Mouse (Mus musculus): ENCODE data around the gene Sgtb.

Gene Sgtb

DNA sequence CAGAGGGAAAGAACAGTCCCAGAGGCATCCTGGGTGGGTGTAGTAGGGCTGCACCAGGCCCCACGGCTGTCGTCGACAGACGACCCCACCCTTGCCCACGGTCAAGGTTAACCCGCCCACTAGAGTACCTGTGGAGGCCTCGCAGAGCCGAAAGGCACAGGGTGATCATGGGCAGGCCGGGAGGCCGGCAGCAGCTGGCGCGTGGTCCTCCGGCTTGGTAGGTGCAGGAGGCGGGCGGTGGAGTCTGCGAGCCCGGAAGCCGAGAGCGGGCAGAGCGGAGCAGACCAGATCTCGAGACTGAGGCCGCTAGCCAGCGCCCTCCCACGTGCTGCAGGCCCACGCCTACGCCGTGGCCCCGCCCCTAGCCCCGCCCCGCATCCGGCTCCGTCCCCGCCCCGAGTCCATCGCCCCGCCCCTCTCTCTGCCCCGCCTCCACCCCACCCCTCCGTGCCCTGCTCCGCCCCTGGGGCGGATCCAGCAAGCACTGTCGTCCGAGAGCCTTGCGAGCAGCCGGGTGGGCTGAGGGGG is at the start of gene Sgtb, which contains the start of gene Nln:
Gene Sgtb, plus strand, starts transcription at position 454 of the 528 bp plus-strand sequence.
Gene Nln, minus strand, starts transcription at position 327 of the 528 bp plus-strand sequence.
- DNase-seq = peak; percentile 97

DNA sequence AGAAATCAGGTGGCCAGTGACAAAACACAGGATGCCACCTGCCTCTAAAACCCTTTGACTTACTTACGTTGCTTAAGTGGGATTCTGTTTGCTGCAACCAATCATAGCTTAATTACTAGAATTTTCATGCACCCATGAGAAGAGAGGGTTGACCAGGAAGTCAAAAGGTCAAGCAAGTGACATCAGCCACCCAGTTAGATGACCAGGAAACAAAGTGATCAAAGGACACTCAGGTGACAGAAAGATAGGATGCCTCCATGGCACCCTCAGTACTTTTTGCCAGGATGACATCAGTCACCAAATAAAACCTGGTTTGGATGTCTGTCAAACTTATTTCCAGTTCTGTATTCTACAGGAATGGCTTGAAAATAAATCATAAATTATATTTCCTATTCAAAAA is 49.3 kb upstream of the Sgtb start:
- no peak for DNase-seq

DNA sequence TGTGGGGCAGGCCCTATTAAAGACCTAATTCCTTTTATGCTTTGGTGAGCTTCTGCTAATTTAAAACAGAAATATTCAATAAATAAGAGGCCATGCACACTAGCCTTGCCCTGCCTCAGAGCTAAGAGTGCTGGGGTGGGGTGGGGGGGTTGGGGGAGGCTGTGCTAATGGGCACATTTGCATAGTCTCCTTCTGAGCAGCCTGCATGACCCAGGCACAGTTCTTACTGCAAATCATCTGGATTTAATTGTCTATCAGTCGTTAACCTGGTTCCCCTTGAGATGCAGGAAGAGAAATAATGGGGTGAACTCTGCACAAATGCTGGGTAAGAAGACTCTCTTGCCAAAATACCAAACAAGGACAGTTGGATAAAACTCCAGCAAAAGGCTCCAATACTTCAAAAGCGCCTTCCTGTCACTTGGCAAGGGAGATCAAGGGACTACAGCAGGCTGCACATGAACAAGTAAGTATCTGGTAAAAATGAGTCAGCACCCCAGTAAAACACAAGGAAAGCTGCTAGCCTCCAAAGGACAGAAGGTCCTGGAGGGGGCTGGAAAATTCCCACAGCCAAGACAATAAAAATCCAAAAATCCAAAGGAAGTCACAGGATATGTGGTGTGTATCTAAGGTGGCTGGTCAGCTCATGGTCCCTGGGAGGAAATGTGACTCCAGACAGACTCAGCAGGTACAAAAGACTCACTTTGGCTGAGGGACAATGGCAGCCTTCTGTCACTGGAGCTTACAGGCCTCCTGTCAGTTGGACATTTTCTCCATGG is 47.4 kb upstream of the Sgtb start:
- DNase-seq = peak; percentile 72 to 73

DNA sequence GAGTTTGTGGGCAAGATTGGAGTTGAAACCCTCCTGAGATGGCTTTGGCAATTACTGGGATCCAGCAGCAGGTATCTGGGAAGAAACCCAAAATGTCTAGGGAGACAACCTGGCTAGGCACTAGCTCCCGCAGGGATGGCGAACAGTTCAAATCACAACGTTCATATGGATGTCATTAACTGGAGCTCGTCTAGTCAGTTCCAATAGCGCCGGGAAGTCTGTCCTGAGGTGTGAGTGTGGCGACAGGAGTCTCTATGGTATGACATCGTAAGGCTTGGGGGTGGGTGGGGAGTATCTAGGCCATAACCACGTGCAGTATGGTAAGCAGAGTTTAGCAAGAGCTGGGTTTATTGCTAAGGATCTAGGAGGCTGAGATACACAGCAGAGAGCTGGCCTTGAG is 46.5 kb upstream of the Sgtb start:
- peak; percentile 81 to 87 for DNase-seq

DNA sequence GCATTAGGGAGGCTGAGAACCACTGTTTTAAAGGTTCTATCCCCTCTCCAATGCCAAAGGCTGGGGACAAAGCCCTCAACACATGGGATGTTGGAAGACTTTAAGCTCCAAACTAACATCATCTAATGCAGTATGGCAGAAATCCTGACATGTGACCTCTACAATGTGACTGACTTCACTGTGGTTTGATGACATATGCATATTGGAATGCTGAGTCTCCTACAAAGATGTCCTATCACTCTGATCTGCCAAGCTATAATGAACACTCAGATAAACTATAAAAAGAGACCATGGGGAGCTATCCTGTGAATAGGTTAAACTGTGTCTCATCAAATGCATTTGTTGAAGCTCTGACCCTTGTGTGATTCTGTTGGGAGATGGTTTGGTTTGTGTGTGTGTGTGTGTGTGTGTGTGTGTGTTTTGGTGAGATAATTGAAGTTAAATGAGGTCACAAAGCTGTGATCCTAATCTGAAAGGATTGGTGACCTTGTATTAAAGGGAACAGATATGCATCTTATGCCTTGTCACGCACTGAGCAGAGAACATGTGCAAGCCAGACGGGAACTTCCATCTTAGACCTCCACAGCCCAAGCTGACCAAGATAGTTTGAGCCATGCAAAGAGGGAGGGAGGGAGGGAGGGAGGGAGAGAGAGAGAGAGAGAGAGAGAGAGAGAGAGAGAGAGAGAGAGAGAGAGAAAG is 43.7 kb upstream of the Sgtb start:
- no peak for DNase-seq

DNA sequence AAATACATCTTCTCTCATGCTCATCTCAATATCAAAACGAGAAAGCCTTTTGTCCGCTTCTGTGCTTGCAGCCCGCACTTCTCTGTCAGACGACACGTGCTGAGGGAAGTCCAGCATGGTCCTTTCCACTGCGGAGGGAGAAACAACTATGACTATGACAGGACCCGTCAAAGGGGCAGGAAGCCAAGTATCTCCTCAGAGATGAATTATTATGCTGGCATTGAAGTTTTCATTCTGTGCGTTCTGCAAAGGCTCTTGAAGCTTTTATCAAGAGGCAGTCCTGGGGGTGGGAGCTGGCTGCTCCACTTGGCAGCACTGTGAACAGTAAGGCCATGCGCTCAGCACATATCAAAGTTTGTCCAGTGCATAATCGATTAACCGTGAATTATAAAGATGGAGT is 40.3 kb upstream of the Sgtb start:
- DNase-seq = peak; percentile 28

DNA sequence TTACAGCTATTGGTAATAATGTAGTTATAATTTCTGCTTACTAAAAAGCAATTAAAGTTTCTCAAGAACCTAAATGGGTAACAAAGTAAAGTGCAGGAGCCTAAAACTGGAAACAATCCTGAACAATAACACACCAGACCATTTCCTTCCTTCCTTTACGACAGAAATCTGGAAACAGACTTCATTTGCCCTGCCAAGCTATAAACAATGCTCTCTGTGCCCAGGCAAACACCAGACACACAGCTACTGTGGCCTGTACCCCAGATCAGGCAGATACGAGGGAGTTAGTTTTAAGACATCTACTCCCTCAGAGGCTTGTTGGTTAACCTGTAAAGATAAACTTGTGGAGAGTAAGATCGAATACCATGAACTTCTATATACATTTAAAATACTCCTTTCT is 38.8 kb upstream of the Sgtb start:
- no peak for DNase-seq

DNA sequence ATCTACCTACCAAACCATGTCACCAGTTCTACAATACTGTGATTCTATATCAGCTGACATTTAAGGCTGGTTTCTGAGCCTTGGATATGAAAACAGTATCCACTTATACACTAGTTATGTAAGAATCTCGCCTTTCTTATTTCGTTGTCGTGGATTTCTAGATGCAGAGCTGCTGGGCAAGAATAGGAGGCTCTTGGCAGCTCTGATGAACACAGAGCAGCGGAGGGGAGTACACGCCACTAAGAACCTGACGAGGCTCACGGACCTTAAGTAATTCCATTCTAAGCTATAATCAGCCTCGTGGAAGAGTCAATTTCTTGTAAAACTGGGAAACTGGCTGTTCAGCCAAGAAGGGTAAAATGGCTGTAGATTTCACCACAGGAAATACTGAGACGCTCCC is 37.2 kb upstream of the Sgtb start:
- no peak for DNase-seq

DNA sequence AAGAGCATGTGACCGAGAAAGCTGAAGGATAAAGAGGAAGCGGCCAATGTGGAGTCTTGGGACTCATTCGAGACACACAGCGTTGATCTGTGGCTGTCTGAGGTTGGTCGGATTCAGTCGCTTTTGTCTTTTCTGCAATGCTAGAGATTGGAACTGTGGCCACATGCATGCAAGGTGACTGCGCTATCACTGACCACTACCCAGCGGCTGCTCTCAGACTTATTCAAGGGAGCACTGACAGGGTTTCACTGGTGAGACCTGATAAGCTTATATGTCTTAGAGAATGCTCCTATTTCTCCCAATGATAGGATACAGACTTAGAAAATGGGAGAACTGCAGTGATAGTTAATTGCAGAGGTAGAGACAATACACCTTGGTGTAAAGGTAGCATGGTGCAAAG is 35.3 kb upstream of the Sgtb start:
- DNase-seq = no peak

DNA sequence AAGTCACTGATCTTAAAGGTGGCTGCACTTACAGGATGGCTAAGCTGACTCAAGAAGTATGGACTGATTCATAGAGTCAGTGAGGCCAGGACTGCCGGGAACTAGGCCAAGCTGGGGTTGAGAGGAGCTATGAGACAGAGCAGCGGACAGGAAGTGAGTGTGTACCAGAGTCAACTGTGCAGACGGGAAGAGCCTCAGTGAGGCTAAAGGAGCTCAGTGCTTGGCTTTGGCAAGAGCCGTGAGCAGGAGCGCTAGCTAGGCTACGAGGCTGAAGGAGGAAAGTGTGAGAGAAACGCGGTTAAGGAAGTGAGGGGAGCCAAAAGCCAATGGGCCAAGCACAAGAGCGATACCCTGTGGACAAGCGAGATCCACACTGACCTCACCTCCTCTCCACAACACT is 34.8 kb upstream of the Sgtb start:
- peak in 1 of 2 experiments; percentile 31 for DNase-seq

DNA sequence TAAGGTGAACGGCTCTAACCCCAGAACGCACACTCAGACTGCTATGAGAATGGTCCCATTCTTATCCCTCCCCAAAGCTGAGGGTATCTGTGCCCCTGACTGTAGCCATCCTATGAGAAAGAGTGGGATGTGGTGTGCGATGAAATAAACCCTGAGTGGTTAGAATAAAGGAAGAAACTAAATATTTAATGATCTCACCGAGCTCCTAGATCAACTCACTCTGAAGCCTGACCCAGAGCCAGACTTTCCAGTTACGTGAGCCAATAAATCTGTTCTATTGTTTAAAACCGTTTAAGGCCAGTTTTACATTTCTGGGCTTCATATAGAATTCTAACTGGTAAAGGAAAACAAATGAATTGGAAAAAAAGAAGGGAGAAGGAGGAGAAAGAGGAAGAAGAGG is 32.5 kb upstream of the Sgtb start:
- no peak for DNase-seq

DNA sequence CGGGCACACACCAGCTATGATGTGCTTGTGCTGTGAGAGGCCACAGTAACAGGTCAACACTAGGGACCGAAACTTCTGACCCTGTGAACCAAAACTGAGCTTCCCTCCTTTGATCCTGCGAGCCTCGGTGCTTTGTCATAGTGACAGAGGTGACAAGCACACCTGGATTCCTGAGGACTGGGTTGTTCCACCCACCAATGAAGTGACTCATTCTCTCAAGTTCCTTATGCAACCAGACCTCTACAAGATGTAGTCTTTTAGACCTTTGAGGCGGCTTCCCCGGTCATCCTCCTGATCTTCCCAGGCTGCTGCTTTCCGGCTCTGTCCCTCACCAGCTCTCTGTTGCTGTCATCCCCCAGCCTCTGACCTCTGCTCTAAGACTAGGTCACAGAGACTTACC is 27.0 kb upstream of the Sgtb start:
- DNase-seq = no peak

DNA sequence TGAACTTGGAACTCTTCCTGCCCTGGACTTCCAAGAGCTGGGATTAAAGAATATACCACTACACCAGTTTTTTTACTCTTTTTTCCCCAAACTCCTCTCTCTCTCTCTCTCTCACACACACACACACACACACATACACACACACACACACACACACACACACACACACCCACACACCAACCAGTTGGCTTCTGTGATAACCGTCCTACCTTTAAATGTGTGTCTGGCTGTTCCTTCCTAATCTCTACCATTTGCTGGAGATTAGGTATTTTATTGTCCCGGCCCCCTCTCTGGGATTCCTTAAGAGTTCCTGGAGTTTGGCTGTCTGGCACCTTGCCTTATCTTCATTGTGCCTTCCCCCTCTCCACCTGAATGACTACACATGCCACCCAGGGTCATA is 24.9 kb upstream of the Sgtb start:
- DNase-seq = no peak

DNA sequence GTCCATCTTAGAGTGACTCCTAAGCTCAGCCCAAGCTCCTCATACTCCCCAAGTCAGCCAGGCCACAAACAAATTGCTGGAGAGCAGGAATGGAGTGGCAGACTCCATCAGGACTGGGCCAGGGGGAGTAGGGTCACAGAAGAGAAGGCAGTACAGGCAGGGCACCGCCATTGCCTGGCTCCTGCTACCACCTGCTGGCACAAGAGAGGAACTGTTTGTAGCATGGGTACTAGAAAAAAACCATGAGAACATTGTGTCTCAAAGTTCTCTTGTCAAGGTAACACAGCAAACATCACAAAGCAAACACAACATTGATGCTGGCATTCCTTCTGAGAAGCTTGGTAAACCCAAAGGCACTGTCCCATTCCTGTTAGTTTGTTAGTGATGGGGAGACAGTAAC is 20.2 kb upstream of the Sgtb start:
- peak; percentile 72 to 73 for DNase-seq

DNA sequence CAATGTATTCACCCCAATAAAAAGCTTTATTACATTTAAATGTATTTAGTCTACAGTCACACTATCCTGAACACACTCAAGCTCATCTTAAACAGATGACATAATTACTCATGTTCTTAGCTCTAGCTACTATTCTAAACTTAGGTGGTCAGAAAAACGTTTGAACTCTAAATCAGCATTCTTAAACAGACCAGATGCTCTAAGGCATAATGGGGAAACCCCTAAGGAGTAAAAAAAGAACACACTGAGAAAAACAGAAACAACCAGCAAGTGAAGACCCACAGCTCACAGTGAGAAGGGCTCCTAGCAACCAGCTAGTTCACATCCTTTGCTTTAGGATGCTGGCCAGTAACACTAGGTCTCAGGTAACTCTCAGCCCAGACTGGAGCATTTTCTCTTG is 17.8 kb upstream of the Sgtb start:
- DNase-seq = no peak

DNA sequence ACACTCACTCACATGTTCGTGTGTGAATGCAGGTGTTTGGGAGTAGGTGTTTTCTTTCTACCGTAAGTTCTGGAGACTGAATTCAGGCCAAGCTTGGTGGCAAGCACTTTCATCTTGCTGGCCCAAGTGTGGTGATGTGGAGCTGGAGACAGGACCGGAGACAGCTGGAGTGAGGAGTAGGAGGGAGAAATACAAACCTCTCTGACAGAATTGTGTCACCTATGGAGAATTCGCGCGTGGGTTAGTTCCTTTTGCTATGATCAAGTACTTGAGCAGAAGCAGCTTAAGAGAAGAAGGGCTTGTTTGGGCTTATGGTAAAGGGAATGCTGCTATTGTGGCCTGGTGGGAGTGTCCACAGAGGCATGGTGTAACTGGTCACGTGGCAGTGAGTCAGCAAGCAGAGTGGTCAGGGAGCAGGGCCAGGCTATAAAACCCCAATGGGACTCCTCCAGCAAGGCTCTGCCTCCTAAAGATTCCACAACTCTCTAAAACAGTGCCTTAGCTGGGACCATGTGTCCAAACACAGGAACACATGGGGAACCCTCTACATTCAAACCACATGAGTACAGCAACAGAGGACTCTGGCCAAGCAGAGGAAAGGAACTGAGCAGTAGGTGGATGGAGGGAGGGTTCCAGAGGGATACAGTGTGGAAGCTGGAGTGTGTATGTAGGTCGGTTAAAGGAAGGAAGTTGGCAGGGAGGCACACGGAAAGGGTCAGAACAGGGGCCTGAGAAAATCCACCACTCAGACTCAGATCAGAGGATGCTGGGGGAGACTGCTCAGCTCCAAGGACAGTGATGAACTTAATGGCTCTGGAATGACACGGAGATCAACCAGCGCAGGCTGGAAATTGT is 14.8 kb upstream of the Sgtb start:
- DNase-seq = no peak

DNA sequence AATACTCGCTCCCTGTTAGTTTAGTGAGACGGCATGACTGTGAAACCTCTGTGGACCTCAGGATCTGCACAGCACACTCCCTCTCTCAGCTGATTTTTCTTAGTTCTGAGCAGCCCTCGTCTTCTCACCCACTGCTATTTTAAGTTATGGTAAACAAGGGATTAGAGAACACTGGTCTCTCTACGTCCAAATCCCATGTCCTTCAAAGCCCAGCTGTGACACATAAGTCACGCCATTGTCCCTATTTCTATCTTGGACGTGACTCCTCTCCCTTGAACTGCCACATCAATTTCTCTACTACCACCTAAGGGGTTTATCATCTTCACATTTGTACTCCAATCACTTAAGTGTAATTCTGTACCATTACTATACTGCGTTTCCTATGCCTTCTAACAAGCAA is 13.6 kb upstream of the Sgtb start:
- DNase-seq = no peak

DNA sequence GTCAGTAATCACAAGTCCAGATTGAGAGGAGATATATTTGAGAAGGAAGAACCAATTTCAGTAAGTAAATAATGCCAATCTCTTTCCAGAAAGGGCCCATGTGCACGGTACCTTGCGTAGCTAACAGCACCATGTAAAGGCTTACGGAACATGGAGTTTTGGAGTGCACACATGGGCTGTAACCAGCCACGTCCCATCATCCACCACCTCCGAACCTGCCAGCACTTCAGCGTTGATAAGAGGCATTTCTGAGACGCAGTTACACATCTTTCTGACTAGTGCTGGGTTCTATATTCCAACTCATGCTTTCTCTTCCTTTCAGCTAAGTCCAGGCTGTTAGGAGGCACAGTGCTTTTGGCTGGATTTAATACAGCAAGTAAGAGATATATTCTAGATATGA is 12.4 kb upstream of the Sgtb start:
- DNase-seq = no peak

DNA sequence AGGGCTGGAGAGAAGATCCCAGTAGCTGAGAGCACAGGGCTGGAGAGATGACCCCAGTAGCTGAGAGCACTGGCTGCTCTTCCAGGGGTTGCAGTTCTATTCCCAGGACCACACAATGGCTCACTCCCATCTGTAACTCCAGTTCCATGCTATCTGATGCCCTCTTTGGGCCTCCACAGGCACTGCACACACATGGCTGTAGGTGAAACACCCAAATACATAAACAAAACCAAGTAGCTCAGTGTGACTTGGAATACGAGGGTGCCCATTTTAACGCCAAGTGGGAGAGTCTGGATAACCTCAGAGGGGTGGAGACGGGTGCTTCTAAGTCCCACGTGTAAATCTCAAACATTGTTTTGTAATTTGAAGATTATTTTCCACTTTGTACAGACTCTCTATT is 9.1 kb upstream of the Sgtb start:
- no peak for DNase-seq

DNA sequence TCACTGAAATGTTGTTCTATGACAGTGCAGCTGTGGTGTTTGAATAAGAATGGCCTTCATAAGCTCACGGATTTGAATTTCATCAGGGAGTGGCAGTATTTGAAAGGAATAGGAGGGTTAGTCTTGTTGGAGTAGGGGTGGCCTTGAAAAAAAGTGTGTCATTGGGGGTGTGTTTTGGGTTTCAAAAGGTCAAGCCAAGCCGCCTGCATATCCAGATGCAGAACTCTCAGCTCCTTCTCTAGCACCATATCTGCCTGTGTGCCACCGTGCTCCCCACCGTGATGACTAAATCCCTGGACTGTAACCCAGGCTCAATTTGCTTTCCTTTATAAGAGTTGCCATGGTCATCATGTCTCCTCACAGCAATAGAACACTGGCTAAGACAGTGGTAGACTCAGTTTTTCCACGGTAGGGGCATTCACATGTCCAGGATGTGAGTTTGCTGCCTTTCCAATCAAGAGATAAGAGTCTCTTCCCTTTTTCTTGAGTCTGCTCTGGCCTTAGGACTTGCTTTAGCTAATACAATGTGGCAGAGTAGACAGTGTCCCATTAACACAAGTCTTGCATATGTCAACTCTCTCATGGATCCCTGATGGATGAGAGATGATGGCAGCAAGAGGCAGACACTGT is 7.8 kb upstream of the Sgtb start:
- no peak for DNase-seq

DNA sequence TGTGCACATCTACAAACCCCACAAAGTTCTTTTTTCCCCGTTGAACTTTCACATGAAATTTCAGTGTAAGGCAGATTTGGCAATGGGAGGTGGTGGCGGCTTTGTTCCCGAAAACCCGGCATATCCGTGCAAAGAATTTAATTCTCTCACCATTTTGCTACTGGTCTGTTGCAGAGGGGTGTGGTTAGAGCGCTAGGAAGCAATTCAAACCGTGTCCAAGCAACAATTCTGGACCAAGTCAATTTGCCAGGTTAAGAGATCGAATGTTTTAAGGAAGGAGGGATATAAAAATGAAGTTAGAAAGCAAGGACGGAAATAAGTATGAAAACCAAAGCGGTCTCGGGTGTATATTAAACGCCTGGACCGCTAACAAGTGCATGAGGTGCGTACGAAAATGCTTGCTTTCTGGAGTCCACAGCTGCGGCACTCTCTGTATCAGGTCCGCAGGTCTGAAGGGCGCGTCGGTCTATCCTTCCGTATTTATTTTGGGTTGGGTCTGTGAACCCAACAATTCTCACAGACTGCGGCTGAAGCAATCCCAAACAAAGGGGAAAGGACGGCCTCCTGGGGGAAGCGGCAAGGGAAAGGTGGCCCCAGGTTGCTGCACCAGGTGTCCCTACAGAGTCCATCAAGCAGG is 772 bp upstream of the Sgtb start:
- peak; percentile 22 to 33 for DNase-seq

DNA sequence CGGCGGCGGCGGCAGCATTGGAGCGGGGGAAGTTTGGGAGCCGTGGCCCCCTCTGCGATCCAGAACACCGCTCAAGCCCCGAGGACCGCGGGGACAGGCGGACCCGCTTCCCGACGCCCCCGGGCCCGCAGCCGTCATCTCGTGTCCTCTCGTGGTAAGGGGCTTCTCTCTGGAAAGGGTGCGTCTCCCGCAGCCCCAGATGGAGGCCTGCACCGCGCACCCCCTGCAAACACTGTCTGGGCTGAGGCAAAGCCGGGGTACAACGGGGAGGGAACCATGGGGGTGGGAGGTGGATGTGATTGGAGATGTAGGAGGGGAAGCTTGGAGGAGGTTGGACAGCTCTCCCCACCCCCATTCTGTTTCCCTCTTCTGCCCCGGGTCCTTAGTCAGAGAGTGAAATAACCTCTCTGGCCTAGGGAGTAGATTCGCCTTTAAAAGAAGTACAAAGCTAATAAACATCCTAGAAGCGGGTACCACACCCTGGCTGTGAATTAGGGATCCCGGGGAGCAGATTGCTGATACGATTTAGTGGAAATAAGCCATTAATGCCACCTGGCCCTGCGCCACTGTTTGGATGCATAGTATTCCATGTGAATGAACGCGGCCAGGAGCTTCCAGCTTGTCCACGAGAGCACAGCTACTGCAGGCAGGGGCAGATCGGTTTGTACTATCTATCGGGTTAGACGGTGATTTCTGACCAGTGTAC is 428 bp downstream of the Sgtb start:
- DNase-seq = peak; percentile 83 to 85

All from cerebellum, postnatal 10 days (tissue).